Mouse (Mus musculus): ENCODE results near the gene Gspt1. TPM values are rescaled to one million over a fixed set of nuclear protein-coding genes. Genes with fewer than 3 reads are reported as not detected.

Gene Gspt1
- polyA plus RNA-seq, 1 experiment from 2014 or later: 93.6 TPM

DNA sequence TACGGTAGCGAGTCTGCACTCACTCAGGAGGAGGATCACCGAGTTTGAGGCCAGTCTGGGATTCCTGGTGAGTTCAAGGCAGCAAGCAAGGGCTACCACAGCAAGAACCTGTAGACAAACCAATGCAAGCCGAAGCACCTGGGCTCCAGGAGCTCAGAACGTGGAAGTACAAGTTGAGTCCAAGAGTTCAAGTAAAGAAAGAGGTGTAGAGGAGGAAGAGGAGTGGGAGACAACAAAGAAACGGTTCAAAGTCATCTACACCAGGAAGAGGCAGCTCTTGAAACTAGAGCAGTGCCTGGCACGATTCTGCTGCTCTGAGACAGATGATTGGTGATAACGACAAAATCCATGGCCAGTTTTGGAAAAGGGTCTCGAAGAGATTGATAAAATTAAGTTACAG lies 8.4 kb downstream of the Gspt1 start:
- DNase-seq (ENCODE audit: low spot score) (no peak), ATAC-seq (ENCODE audit: low read depth) (no peak)
- Histone ChIP-seq H3K4me1 (ENCODE audit: control insufficient read depth, insufficient read depth, low read length) (no peaks in the 10 kb centered on the region), H3K9me3 (ENCODE audit: control insufficient read depth, low read length) (no peaks in the 10 kb centered on the region), H3K4me2 (ENCODE audit: low read depth, low read length) (no peak overlapping the region), H3K36me3 (ENCODE audit: control insufficient read depth, insufficient read depth, low read length) (0 out of 2 replicates have a peak, but pooled peaks cover 4% of the 10 kb centered on the region), H3K9ac (ENCODE audit: low read depth, low read length) (no peak overlapping the region), H3K27ac (replicated peaks; ENCODE audit: low read depth, low read length) (no peak overlapping the region), H3K27me3 (replicated peaks; ENCODE audit: control insufficient read depth, insufficient read depth, low read length) (no peaks in the 10 kb centered on the region), H3K4me3 (ENCODE audit: low read depth, low read length) (no peak overlapping the region)
- WGBS: 80% methylated on average over 9 of the region's 9 CpGs

DNA sequence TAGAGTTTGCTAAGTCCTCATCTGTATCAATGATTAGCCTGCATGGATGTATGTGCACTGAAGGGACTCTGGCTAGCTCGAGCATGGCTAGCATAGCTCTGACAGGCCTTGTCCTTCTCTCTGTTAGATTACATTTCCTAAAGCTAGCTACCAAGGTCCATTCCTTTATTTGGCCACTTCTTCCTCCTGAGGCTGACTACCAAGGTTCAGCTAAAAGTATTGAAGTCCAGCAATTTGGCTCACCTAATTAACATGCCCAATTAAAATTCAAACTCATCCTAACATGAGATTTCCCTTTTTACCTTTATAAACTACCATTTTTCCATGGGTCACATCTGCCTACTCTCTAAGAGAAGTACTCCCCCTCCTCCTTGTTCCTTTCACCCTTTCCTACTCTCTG lies 11.7 kb downstream of the Gspt1 start:
- DNase-seq (ENCODE audit: low spot score): no peak
- ATAC-seq (ENCODE audit: low read depth): no peak
- no peak overlapping the region for H3K4me3 ChIP-seq (ENCODE audit: low read depth, low read length)
- H3K27me3 ChIP-seq (replicated peaks; ENCODE audit: control insufficient read depth, insufficient read depth, low read length): no peaks in the 10 kb centered on the region
- H3K9ac ChIP-seq (ENCODE audit: low read depth, low read length): no peak overlapping the region
- no peaks in the 10 kb centered on the region for H3K9me3 ChIP-seq (ENCODE audit: control insufficient read depth, low read length)
- 93% methylated on average over 1 of the region's 1 CpGs for WGBS
- H3K36me3 ChIP-seq (ENCODE audit: control insufficient read depth, insufficient read depth, low read length): peaks cover 13% of the 10 kb centered on the region
- no peak overlapping the region for H3K27ac ChIP-seq (replicated peaks; ENCODE audit: low read depth, low read length)
- no peak overlapping the region for H3K4me2 ChIP-seq (ENCODE audit: low read depth, low read length)
- H3K4me1 ChIP-seq (ENCODE audit: control insufficient read depth, insufficient read depth, low read length): no peaks in the 10 kb centered on the region

DNA sequence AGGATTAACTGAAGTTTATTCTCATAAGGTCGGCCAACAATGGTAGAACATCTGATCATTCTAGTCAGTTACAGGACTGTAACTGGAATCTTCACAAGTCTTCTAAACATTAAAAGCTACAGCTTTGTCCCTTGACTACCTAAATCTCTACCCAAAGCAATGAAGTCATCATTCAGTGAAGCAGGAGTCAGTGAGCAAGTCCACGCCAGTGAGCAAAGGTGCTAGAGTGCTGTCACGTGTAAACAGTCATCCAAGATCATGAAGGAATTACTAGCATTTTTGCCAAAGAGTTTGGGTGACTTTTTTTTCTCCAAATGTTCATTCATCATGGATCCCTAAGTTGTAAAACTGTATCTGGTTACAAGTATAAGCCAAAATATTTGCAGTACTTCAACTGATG lies 36.3 kb downstream of the Gspt1 start:
- H3K9ac ChIP-seq (ENCODE audit: low read depth, low read length): no peak overlapping the region
- ATAC-seq (ENCODE audit: low read depth): no peak
- H3K27me3 ChIP-seq (replicated peaks; ENCODE audit: control insufficient read depth, insufficient read depth, low read length): no peaks in the 10 kb centered on the region
- WGBS: 87% methylated on average over 3 of the region's 3 CpGs
- H3K27ac ChIP-seq (replicated peaks; ENCODE audit: low read depth, low read length): no peak overlapping the region
- peaks cover 67% of the 10 kb centered on the region for H3K36me3 ChIP-seq (ENCODE audit: control insufficient read depth, insufficient read depth, low read length)
- no peak for DNase-seq (ENCODE audit: low spot score)
- H3K9me3 ChIP-seq (ENCODE audit: control insufficient read depth, low read length): no peaks in the 10 kb centered on the region
- H3K4me3 ChIP-seq (ENCODE audit: low read depth, low read length): no peak overlapping the region
- no peak overlapping the region for H3K4me2 ChIP-seq (ENCODE audit: low read depth, low read length)
- no peaks in the 10 kb centered on the region for H3K4me1 ChIP-seq (ENCODE audit: control insufficient read depth, insufficient read depth, low read length)

DNA sequence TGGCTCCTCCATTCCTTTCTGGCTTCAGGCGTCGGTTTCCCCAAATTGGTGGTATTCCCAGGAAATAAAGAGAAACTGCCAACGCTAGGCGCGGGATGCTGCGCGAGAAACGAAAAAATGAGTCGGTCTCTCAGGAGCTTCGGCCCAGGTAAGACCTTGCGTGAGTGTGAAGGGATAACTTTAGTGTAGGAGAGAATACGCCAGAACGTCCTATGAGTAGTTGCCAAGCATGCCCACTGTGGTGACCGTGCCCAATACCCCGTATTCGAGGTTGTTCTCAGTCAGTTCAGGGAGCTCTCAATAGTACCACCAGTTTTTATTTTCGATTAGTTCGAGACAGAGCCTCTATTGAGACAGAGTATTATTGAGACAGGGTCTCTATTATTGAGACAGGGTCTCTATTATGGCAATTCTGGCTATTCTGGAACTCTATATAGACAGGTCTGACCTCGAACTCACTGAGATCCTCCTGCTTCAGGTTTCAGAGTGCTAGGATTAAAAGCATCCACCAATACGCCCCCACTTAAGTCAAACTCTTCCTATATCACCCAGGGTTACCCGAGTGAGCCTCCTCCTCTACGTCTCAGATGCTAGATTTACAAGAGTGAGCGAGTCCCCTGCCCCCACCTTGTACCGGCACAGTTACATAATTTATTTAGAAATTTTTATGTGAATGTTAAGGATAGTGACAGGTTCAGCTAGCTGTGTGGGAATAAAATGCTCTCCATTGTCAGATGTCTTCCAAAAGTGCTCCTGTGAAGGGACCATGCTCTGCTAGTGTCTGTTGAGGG lies 50.3 kb downstream of the Gspt1 start:
- Histone ChIP-seq H3K9me3 (ENCODE audit: control insufficient read depth, low read length) (no peaks in the 10 kb centered on the region), H3K4me1 (ENCODE audit: control insufficient read depth, insufficient read depth, low read length) (peaks cover 16% of the 10 kb centered on the region), H3K36me3 (ENCODE audit: control insufficient read depth, insufficient read depth, low read length) (peaks cover 44% of the 10 kb centered on the region), H3K4me2 (ENCODE audit: low read depth, low read length) (peak overlapping the region; percentile 72), H3K27me3 (replicated peaks; ENCODE audit: control insufficient read depth, insufficient read depth, low read length) (no peaks in the 10 kb centered on the region), H3K4me3 (ENCODE audit: low read depth, low read length) (peak overlapping the region; percentile 79), H3K9ac (ENCODE audit: low read depth, low read length) (peak overlapping the region; percentile 93), H3K27ac (replicated peaks; ENCODE audit: low read depth, low read length) (peak overlapping the region; percentile 86)
- no peak for DNase-seq (ENCODE audit: low spot score)
- WGBS: 5% methylated on average over 24 of the region's 24 CpGs
- ATAC-seq (ENCODE audit: low read depth): 0 out of 2 replicates have a peak, but pooled peaks have one; percentile 19

DNA sequence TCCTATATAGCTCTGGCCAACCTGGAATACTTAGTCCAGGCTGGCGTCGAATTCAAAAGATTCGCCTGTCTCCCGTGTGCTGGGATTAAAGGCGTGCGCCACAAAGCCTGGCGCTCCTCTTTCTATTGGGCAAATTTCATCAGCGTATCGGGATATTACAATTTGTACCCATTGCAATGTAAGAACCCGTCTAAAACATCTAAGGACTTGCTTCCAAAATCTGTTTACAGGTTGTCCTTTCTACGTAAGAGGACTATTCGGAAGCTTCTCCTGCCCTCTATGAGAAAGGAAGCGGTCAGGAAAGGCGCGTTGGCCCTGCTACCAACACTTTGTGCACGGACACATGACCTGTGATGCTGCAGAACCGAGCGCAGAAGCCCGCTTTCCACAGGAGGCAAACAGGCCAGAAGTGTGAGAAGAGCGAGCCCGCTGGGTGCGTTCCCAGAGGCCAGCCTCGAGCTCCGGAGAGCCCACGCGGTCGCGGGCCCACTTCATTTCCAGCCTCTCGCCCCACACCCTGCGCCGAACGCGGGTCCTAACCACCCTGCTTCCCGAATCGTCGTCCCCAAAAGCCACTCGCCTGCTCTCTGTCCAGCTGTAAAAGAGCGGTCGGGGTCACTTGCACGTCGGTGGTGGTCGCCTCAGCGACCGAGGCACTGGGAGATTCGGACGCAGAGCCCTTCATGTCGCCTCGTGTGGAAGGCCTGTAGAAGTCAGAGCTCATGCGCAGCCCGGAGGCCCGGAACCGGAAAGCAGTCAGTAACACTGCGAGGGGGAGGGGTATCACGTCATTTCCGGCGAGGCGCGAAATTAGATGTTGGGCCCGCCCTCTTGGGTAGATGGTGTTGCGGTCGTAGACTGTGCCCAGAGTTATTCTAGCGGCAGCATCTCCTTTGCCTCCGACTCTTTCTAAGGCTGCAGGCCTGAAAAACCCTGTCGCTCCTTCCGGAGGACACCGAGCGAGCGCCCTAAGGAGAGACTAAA lies 51.3 kb downstream of the Gspt1 start, which contains the start of gene Rsl1d1:
Gene Rsl1d1 (minus strand): TSS at position 761 of the 984 bp plus-strand sequence.
- peaks cover 48% of the 10 kb centered on the region for H3K36me3 ChIP-seq (ENCODE audit: control insufficient read depth, insufficient read depth, low read length)
- WGBS: under 1% methylated on average over 58 of the region's 68 CpGs
- peak; percentile 98 for ATAC-seq (ENCODE audit: low read depth)

DNA sequence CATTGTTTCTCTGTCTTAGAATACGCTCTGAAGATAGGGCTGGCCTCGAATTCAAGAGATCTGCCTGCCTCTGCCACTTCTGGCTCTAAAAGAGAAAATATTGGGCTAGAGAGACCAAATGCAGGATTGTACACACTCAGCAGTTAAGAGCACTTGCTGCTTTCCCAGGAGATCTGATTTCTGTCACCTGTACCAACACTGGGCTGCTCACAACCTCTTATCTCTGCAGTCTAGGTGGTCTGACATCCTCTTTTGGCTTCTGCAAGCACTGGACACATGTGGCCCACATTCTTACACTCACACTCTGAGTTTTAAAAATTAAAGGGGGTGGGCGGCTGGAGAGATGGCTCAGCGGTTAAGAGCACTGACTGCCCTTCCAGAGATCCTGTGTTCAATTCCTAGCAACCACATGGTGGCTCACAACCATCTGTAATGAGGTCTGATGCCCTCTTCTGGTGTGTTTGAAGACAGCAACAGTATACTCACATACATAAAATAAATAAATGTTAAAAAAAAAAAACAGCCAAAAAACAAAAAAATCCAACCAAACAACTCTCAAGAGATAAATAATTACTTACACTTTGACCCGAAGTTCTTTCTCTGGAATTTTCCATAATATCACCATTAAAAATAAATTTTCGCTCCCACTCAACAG lies 52.3 kb downstream of the Gspt1 start:
- no peak overlapping the region for H3K27ac ChIP-seq (replicated peaks; ENCODE audit: low read depth, low read length)
- DNase-seq (ENCODE audit: low spot score) (no peak), ATAC-seq (ENCODE audit: low read depth) (no peak)
- peak overlapping the region; percentile 72 for H3K4me2 ChIP-seq (ENCODE audit: low read depth, low read length)
- H3K9me3 ChIP-seq (ENCODE audit: control insufficient read depth, low read length): no peaks in the 10 kb centered on the region
- 65% methylated on average over 6 of the region's 6 CpGs for WGBS
- H3K4me1 ChIP-seq (ENCODE audit: control insufficient read depth, insufficient read depth, low read length): peaks cover 20% of the 10 kb centered on the region
- H3K4me3 ChIP-seq (ENCODE audit: low read depth, low read length): peak overlapping the region; percentile 79
- no peaks in the 10 kb centered on the region for H3K27me3 ChIP-seq (replicated peaks; ENCODE audit: control insufficient read depth, insufficient read depth, low read length)
- peaks cover 49% of the 10 kb centered on the region for H3K36me3 ChIP-seq (ENCODE audit: control insufficient read depth, insufficient read depth, low read length)
- H3K9ac ChIP-seq (ENCODE audit: low read depth, low read length): peak overlapping the region; percentile 93

More for the DNA sequence above, 51.3 kb downstream of the Gspt1 start, which contains the start of gene Rsl1d1:
- H3K9me3 ChIP-seq (ENCODE audit: control insufficient read depth, low read length): no peaks in the 10 kb centered on the region
- H3K9ac ChIP-seq (ENCODE audit: low read depth, low read length): peak within 1 kb of the TSS; percentile 93
- DNase-seq (ENCODE audit: low spot score): peak; percentile 98
- peak within 1 kb of the TSS; percentile 72 for H3K4me2 ChIP-seq (ENCODE audit: low read depth, low read length)
- H3K27ac ChIP-seq (replicated peaks; ENCODE audit: low read depth, low read length): peak within 1 kb of the TSS; percentile 86
- H3K27me3 ChIP-seq (replicated peaks; ENCODE audit: control insufficient read depth, insufficient read depth, low read length): no peaks in the 10 kb centered on the region
- H3K4me1 ChIP-seq (ENCODE audit: control insufficient read depth, insufficient read depth, low read length): peaks cover 20% of the 10 kb centered on the region
- peak within 1 kb of the TSS; percentile 79 for H3K4me3 ChIP-seq (ENCODE audit: low read depth, low read length)

DNA sequence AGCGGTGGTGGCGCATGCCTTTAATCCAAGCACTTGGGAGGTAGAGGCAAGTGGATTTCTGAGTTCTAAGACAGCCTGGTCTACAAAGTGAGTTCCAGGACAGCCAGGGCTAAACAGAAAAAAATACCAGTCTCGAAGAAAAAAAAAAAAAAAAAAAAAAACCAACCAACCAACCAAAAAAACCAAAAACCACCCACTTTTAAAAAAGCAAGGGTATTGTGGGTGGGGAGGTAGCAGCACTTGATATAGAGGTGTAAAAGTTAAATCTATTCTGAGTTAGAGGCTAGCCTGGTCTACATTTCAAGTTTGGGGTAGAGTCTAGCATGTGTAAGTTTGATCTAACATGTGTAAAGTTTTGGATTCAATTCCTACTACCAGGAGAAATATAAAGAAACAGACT lies 53.9 kb downstream of the Gspt1 start:
- Histone ChIP-seq H3K36me3 (ENCODE audit: control insufficient read depth, insufficient read depth, low read length) (peaks cover 65% of the 10 kb centered on the region), H3K4me3 (ENCODE audit: low read depth, low read length) (no peak overlapping the region), H3K9ac (ENCODE audit: low read depth, low read length) (no peak overlapping the region), H3K27ac (replicated peaks; ENCODE audit: low read depth, low read length) (no peak overlapping the region), H3K4me2 (ENCODE audit: low read depth, low read length) (no peak overlapping the region), H3K4me1 (ENCODE audit: control insufficient read depth, insufficient read depth, low read length) (peaks cover 20% of the 10 kb centered on the region), H3K9me3 (ENCODE audit: control insufficient read depth, low read length) (no peaks in the 10 kb centered on the region), H3K27me3 (replicated peaks; ENCODE audit: control insufficient read depth, insufficient read depth, low read length) (no peaks in the 10 kb centered on the region)
- WGBS: 89% methylated on average over 3 of the region's 3 CpGs
- DNase-seq (ENCODE audit: low spot score) (no peak), ATAC-seq (ENCODE audit: low read depth) (no peak)

DNA sequence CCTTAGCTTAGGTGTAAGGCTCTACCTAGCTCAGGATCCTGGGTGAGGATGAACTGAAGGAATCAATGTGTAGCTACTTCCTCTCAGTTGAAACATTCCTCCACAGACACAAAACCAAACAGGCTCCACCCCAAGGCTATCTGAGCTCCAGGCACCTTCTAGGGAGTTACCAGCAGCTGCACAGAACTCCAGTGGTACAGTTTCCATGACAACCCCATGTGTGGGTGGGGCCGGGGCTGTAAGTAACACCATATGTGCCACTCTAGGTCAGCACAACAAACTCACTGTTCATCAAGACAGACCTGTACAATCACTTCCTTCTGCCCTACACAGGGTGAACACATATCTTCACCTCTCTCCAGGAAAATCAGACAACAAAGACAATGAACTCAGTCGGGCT lies 55.7 kb downstream of the Gspt1 start:
- H3K4me3 ChIP-seq (ENCODE audit: low read depth, low read length): no peak overlapping the region
- H3K4me2 ChIP-seq (ENCODE audit: low read depth, low read length): no peak overlapping the region
- peaks cover 80% of the 10 kb centered on the region for H3K36me3 ChIP-seq (ENCODE audit: control insufficient read depth, insufficient read depth, low read length)
- H3K27me3 ChIP-seq (replicated peaks; ENCODE audit: control insufficient read depth, insufficient read depth, low read length): no peaks in the 10 kb centered on the region
- peaks cover 9% of the 10 kb centered on the region; the same call in 1 of the 2 replicates for H3K4me1 ChIP-seq (ENCODE audit: control insufficient read depth, insufficient read depth, low read length)
- H3K27ac ChIP-seq (replicated peaks; ENCODE audit: low read depth, low read length): no peak overlapping the region
- DNase-seq (ENCODE audit: low spot score) (peak; percentile 59), ATAC-seq (ENCODE audit: low read depth) (no peak)
- no peak overlapping the region for H3K9ac ChIP-seq (ENCODE audit: low read depth, low read length)
- no peaks in the 10 kb centered on the region for H3K9me3 ChIP-seq (ENCODE audit: control insufficient read depth, low read length)
- WGBS: 25% methylated on average over 2 of the region's 2 CpGs
